Mouse (Mus musculus) bone marrow macrophage, adult 2 months (primary cell): ENCODE measurements at regions not wholly inside any gene's neighbourhood (a gene's known extent, or its start where the extent isn't known, plus 50 kb on each side); places are given as distances from the start of the nearest gene placed in this dataset.

ENCODE experiments used
- CTCF ChIP-seq: IDR thresholded peaks from 2 replicates; pipeline ENCODE4 v1.5.1; 2012; ENCODE audit warnings: low read depth, mild to moderate bottlenecking, low read length, moderate library complexity
- POLR2A ChIP-seq: IDR thresholded peaks from 2 replicates; pipeline ENCODE4 v1.6.1; 2012; ENCODE audit warnings: mild to moderate bottlenecking, low read depth, low read length, borderline replicate concordance

DNA sequence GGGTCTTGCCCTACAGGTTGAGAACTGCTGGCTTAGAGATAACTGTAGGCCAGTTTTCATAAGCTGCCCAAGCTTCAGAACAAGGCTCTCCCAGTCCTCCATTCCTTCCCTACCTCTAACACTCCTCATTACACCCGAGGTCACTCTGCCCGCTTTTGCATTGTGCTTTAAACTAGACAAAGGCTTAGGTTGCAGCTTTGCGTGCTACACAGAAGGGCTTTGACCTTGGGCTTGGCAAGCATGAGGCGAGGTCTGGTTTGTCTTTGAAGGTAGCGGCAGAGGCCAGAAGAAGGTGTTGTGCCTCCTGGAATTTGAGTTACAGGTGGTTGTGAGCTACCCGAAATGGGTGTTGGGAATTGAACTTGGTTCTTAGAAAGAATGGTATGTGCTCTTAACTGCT lies 255.7 kb downstream of the Kcnrg start:
- no peak for TF ChIP-seq CTCF
- no peak for TF ChIP-seq POLR2A
